Mouse (Mus musculus) liver, embryonic 14.5 days (tissue): ENCODE results near the gene Tox4.

Experiments used
- CTCF ChIP-seq: IDR thresholded peaks from 2 replicates; pipeline ENCODE4 v1.5.1; 2016; ENCODE audit warnings: antibody characterized with exemption, low read depth, control low read depth
- EP300 ChIP-seq: IDR thresholded peaks from 2 replicates; pipeline ENCODE4 v1.6.1; 2016; ENCODE audit warnings: antibody characterized with exemption, low read depth

DNA sequence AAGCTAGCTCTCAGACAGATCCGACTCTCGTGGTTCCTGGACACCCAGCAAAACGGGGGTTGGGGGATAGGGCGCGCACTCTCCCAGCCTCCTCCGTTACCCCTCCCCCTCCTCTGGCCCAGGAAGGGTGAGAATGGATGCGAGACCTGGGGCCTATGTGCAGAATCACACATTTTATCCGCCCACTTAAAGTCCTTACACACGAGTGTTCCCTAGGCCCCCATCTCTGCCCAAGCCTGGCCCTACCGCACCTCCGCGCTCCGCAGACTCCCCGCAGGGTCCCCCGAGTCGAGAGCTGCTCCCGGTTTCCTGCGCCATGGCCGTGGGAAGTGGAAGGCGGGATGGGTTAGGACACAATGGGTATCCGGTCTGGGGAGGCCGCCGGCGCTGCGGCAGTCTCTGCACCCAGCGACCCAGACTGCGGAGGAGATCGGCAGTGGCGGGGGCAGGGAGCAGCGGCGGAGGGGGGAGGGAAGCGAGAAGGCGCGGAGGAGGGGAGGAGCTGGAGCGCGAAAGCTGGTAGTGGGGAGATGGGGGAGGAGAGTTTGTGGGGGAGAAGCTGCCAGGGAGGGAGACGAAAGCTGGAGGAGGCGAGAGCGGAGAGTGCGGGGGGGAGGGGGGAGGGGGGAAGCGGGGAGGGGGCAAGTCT, 37.0 kb downstream of the Tox4 start:
- TF ChIP-seq CTCF (no peak), EP300 (no peak)
